Mouse (Mus musculus): ENCODE measurements around the gene Gata2. TPM values are rescaled to one million over a fixed set of nuclear protein-coding genes. Genes with fewer than 3 reads are reported as not detected.

Gene Gata2
- total RNA-seq, 2 experiments from 2014 or later, result 5.4 to 6.6 TPM

DNA sequence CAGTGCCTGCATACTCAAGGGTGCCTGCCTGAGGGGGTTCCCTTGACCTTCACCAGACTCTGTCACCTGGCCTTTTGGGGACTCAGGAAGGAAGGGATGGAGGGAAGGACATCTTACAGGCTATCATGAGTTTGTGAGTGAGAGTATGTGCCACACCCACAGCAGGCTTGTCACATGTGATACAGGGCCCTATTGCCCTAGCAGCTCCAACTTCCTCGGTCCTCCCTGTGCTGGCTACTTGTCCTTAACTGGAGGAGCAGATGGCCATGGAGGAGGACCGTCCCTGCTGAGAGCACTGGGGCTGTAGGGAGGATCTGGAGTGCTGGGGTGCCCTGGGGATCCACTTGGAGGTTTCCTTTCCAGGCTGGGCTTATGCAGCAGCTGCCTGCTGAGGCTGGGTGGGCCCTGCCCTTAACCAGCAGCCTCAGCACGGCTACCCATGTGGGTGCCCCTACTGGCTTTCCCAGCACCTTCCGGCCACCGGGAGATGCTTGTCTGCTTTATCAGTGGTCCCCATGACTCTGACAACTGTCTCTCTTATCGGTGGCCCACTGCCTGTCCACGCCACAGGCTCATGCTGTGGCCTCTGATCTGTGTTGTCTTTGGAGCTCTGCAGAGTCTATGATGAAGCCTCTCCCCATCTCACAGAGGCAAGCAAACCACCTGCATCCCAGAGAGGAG, 58.2 kb downstream of the Gata2 start:
- intact Hi-C loops (cut with DNase I), result no loop called here
- DNase-seq (ENCODE audit: low spot score in 2 of 2), result no peak

DNA sequence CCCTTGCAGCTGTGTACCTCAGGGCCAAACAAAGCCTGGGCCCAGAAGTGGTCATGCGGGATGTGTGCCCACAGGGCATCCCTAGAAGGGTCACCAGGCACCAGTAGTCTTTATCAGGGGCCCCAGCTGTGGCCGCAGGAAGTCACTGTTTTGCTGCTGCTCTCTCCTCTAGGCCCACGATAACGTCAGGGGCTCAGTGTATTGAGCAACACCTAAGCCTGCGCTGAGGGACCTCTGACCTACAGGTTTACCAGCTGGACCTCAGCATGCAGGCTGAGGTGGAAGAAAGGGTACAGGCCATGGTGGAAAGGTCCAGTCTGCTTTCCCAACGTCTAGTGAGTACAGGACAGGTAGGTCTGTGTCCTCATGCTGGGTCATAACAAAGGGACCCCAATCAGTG, 60.4 kb downstream of the Gata2 start:
- intact Hi-C loops (cut with DNase I), result no loop called here
- no peak for DNase-seq (ENCODE audit: low spot score in 2 of 2)

DNA sequence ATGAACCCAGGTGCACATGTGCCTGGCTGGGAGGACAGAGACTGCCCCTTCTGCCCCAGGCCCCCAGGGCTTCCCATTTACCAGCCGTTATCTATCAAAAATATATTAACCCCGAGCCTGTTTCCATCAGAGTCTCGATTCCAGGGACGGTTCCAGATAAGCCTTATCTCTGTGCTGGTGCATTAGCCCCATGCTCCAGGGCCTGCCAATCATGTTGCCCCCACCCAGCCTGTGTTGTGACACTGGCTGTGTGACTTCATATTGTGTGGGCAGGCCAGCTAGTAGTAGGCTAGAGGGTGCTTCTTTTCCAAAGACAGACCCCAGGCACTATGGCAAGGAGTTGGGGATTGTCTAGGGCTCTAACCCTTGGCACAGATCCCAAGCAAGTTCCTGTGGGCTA, 61.7 kb downstream of the Gata2 start:
- intact Hi-C loops (cut with DNase I), result no loop called here

More for the DNA sequence above, 61.7 kb downstream of the Gata2 start:
- DNase-seq (ENCODE audit: low spot score in 2 of 2), result no peak

Other genes with a start within 250 kb of the Gata2 start
- gene H1fx, start 212.3 kb upstream of the Gata2 start, total RNA-seq (2021), result 10 to 100 TPM; 60.4 to 73.0 TPM
- 100 to 1,000 TPM; 323 to 336 TPM for gene Rab7, start 148.6 kb upstream of the Gata2 start, total RNA-seq (2021)
- 100 to 1,000 TPM; 165 to 167 TPM for gene Rpn1, start 109.4 kb upstream of the Gata2 start, total RNA-seq (2021)
- not detected for gene Dnajb8, start 28.4 kb downstream of the Gata2 start, total RNA-seq (2021)